Mouse (Mus musculus) kidney, postnatal 25 days (tissue): Measurements from ENCODE around the gene Cenph.
"Not testable (repeated sequence)": the region's sequence is repeated elsewhere in the genome, so short reads cannot be mapped to it uniquely, and the experiment has no call there.

Experiments used
- DNase-seq, 2 experiments: peaks; one replicate each; pipeline ENCODE4 v3.0.0; 2021; ENCODE audit warnings: mixed read lengths in 2 of 2

Cenph gene

DNA sequence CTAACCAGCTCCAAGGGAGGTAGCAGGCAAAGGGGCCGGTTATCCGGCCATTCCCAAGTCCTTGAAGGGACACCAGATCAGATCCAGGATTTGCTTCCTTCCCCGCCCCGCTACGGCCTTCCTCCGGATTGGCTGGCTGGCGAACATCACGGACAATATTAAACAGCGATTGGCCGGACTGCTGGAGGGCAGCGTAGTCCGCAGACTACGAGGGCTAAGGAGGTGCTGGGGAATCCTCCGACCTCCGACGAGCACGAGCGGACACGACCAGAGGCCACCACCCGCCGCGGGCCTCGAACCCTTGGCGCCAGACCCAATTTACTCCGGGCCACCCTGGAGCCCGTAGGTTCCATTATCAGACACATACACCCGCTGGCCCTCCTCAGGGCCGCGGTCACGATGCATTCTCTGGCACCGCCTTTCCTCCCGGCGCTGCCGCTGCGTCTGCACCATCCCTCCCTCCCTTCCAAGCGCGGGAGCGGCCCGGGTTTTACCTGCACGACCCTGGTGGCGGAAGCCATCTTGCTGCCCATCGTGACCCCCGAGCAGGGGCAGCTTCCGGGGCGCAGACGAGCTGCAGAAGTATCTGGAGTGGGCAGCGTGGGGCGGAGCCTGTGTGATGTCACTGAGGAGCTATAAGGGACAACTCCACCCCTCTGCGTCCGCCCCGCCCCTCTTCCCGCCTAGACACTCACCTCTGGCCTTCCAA is 31.5 kb downstream of the Cenph start, which contains the start of gene Mrps36:
Mrps36 (minus strand) TSS at position 624 of the 709 bp plus-strand sequence.
- DNase-seq = peak; percentile 98

GRCm38 (mm10) chr13:100743346-100744035 is 32.2 kb downstream of the Cenph start:
- peak; percentile 20 to 52 for DNase-seq

DNA sequence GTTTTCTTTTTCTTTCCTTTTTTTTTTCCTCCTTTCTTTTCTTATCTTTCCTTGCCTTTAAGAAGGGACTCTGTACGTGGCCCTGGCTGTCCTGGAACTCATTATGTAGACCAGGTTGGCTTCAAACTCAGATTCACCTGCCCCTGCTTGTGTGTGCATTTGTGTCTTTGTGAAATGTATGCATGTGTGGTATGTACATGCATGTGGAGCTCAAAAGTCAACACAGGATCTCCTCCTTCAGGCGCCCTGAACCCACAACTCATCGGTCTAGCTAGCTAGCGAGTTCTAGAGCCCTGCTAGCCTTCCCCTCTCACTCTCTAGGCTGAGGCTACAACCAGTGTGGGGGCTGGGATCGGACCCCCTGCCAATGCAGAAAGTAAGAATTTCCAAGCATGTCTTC is 32.9 kb downstream of the Cenph start:
- DNase-seq = no peak

GRCm38 (mm10) chr13:100732756-100733155 is 42.9 kb downstream of the Cenph start:
- no peak for DNase-seq

- not testable (repeated sequence) for DNase-seq
Measured at GRCm38 (mm10) chr13:100731462-100732046, 44.1 kb downstream of the Cenph start.

- peak; percentile 95 to 97 for DNase-seq
Measured at GRCm38 (mm10) chr13:100730861-100731176, 44.9 kb downstream of the Cenph start, which contains the start of gene Cdk7. Cdk7 (minus strand) TSS chr13:100730939.

GRCm38 (mm10) chr13:100730153-100730860 is 45.4 kb downstream of the Cenph start:
- no peak for DNase-seq

DNA sequence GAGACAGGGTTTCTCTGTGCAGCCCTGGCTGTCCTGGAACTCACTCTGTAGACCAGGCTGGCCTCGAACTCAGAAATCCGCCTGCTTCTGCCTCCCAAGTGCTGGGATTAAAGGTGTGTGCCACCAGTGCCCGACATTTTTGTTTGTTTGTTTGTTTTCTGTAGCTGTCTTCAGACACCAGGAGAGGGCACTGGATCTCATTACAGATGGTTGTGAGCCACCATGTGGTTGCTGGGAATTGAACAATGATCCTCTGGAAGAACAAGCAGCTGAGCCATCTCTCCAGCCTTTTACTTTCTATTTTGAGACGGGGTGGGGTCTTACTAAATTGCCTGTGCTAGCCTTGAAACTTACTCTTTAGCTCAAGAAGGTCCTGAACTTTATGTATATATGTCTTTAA is 47.2 kb downstream of the Cenph start:
- DNase-seq = not testable (repeated sequence)

- DNase-seq = no peak
Measured at GRCm38 (mm10) chr13:100728086-100728485, 47.6 kb downstream of the Cenph start.

GRCm38 (mm10) chr13:100725194-100725593 is 50.5 kb downstream of the Cenph start:
- DNase-seq = no peak

DNA sequence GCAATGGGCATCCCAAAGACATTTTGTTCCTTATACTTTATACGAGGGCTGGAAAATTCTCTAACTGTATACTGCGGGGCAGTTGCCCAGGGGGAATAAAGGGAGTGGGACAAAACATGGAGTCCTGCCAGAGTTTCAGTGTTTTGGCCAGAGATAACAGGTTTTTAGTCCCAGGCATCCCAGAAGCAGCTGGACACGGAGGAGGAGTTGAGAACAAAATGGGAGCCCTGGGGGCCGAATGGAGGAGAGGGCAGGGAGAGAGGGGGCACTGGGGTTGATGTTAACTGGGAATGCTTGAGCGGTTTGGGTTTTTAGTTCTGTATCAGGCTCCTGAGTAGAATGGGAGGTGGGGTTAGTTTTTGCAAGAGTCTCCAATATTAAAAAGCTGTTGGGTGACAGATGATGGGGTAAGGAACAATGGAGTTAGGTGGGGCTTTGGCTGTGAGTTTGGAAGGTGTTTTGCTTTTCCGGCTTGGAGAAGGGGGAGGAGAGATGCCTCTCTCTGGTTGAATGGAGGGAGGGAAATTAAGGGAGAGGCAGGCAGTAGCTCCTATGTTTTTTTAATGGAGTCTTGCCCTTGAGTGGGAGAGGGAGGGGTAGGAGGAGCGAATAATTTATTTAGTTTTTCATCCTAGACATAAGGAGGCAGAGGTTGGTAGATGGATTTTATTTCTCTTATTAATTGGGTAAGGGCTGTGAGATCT is 51.5 kb downstream of the Cenph start:
- DNase-seq = peak in 1 of 2 experiments; percentile 40

DNA sequence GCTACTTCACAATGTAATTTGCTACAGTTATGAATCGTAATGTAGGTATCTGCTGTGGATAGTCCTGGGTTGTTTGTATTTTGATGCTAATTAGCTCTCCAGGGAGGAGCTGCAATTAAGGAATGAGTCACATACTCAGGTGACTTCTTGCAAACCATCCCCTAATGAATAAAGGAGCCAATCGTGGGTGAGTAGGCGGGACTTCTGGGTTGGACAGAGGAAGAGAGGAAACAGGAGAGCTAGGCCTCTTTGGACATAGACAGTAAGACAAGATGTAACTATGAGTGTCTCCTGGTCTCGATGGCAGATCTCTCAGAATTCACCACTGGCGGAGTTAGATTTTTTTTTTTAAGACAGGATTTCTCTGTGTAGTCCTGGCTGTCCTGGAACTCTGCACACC is 54.0 kb downstream of the Cenph start:
- DNase-seq = no peak

GRCm38 (mm10) chr13:100715467-100715866 is 60.2 kb downstream of the Cenph start:
- no peak for DNase-seq
